In the genomic region with DNA sequence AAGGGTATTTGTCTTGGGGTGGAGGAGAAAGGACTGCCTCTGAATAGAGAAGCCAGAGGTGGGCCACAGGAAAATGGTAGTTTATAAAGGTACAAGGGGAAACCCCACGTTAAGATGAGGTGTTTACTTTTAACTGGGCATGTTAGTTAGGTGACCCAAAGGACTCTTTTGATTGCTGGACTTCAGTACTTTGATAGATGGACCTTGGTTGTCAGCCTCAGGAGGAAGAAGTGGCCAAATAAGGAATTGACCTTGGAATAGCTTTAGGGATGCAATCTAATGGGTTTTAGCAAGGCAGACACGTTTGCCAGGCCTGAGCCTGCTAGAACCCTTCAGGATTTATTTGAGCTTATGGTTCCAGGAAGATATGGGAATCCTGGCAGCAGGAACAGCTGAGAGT, we compare ENCODE assay signal across 28 mouse cellular contexts.
"Had no signal": no experiment of that assay in that cellular context is flagged by ENCODE, and none has a peak within 500 bp of the region (broad histone marks: within the 10 kb centered on the region; RNA-seq: fewer than 3 reads in every experiment).

No protein-coding gene starts in this region.

- H3K27me3 ChIP-seq: embryonic facial prominence, embryonic 12.5 days; embryonic facial prominence, embryonic 13.5 days; embryonic facial prominence, embryonic 15.5 days; forebrain, embryonic 12.5 days; forebrain, embryonic 13.5 days; forebrain, embryonic 15.5 days had no signal

- ATAC-seq: forebrain, embryonic 13.5 days; forebrain, embryonic 14.5 days; forebrain, embryonic 15.5 days; forebrain, embryonic 16.5 days; forebrain, postnatal 0 days had no signal

- H3K27ac ChIP-seq: embryonic facial prominence, embryonic 10.5 days; embryonic facial prominence, embryonic 12.5 days; embryonic facial prominence, embryonic 13.5 days; embryonic facial prominence, embryonic 15.5 days; forebrain, embryonic 10.5 days; forebrain, embryonic 12.5 days; forebrain, embryonic 13.5 days; forebrain, embryonic 15.5 days; gastrocnemius, adult 2 months had no signal

- H3K4me1 ChIP-seq: embryonic facial prominence, embryonic 13.5 days; embryonic facial prominence, embryonic 15.5 days; forebrain, embryonic 10.5 days; forebrain, embryonic 12.5 days; forebrain, embryonic 13.5 days; forebrain, embryonic 15.5 days had no signal

- DNase-seq: cerebellum, adult 18-20 months; cerebellum, adult 2 months; cerebellum, adult 8-10 months; cerebellum, adult 9-10 months; cerebellum, adult 9-11 months; cerebellum, postnatal 10 days; cerebellum, postnatal 14 days; cerebellum, postnatal 25 days; cerebellum, postnatal 36 days; embryo, embryonic 11 days; forebrain, postnatal 0 days; gastrocnemius, adult 2 months; gastrocnemius, postnatal 10 days; gastrocnemius, postnatal 14 days; gastrocnemius, postnatal 25 days; gastrocnemius, postnatal 36 days; heart, adult 18-20 months had no signal

- H3K4me2 ChIP-seq: embryonic facial prominence, embryonic 12.5 days; embryonic facial prominence, embryonic 13.5 days; embryonic facial prominence, embryonic 15.5 days; forebrain, embryonic 12.5 days; forebrain, embryonic 13.5 days; forebrain, embryonic 15.5 days had no signal

- H3K36me3 ChIP-seq: embryonic facial prominence, embryonic 12.5 days; embryonic facial prominence, embryonic 13.5 days; embryonic facial prominence, embryonic 15.5 days; forebrain, embryonic 15.5 days had no signal

- H3K4me3 ChIP-seq: embryonic facial prominence, embryonic 10.5 days; embryonic facial prominence, embryonic 12.5 days; embryonic facial prominence, embryonic 13.5 days; embryonic facial prominence, embryonic 15.5 days; erythroblast, embryonic 14.5 days; forebrain, embryonic 10.5 days; forebrain, embryonic 12.5 days; forebrain, embryonic 13.5 days; forebrain, embryonic 15.5 days; gastrocnemius, adult 2 months had no signal

- H3K9ac ChIP-seq: embryonic facial prominence, embryonic 12.5 days; embryonic facial prominence, embryonic 13.5 days; embryonic facial prominence, embryonic 15.5 days; forebrain, embryonic 12.5 days; forebrain, embryonic 13.5 days; forebrain, embryonic 15.5 days; forebrain, postnatal 0 days had no signal

- H3K9me3 ChIP-seq: embryonic facial prominence, embryonic 10.5 days; embryonic facial prominence, embryonic 12.5 days; embryonic facial prominence, embryonic 13.5 days; embryonic facial prominence, embryonic 15.5 days; forebrain, embryonic 10.5 days; forebrain, embryonic 12.5 days; forebrain, embryonic 13.5 days; forebrain, embryonic 15.5 days had no signal
